Mouse (Mus musculus) midbrain, postnatal 0 days (tissue): ENCODE results near the gene Il12rb1. TPM values are rescaled to one million over a fixed set of nuclear protein-coding genes. Genes with fewer than 3 reads are reported as not detected.
A peak's percentile ranks its signal among the peaks of the same experiment; 100 is the strongest.

ENCODE experiments used
- ATAC-seq: fragments of 200-750 bp; cut with Nextera tagmentation; 2 replicates; pipeline ENCODE4 v1.8.0; 2017; ENCODE audit warnings: moderate number of reproducible peaks, mild to moderate bottlenecking, moderate TSS enrichment, moderate library complexity; ENCODE audit not compliant: low FRiP score
- DNase-seq: peaks from one replicate; pipeline ENCODE4 v3.0.0-alpha.2; 2015; ENCODE audit warnings: low spot score
- H3K27ac ChIP-seq: fragments of 300-500 bp; sonication (generic); 2 replicates; pipeline ENCODE4 v1.5.1; 2014; ENCODE audit warnings: low read depth, mild to moderate bottlenecking, low read length, mixed read lengths
- H3K27me3 ChIP-seq: fragments of 300-500 bp; sonication (generic); 2 replicates; pipeline ENCODE4 v1.6.1; 2014; ENCODE audit warnings: low read length, control low read depth, mixed read lengths; ENCODE audit not compliant: insufficient read depth
- H3K36me3 ChIP-seq: fragments of 300-500 bp; sonication (generic); 2 replicates; pipeline ENCODE4 v1.6.1; 2014; ENCODE audit warnings: low read length, control low read depth, mixed read lengths; ENCODE audit not compliant: insufficient read depth
- H3K4me1 ChIP-seq: fragments of 300-500 bp; sonication (generic); 2 replicates; pipeline ENCODE4 v1.6.1; 2014; ENCODE audit warnings: mild to moderate bottlenecking, control low read depth, antibody characterized with exemption, low read length, mixed read lengths; ENCODE audit not compliant: insufficient read depth
- H3K4me2 ChIP-seq: fragments of 300-500 bp; sonication (generic); 2 replicates; pipeline ENCODE4 v1.6.1; 2014; ENCODE audit warnings: low read depth, mild to moderate bottlenecking, low read length, mixed read lengths; ENCODE audit not compliant: poor library complexity, severe bottlenecking
- H3K4me3 ChIP-seq: fragments of 300-500 bp; sonication (generic); 2 replicates; pipeline ENCODE4 v1.5.1; 2014; ENCODE audit warnings: low read depth, mild to moderate bottlenecking, low read length, moderate library complexity
- H3K9ac ChIP-seq: fragments of 300-500 bp; sonication (generic); replicated peaks from 2 replicates; pipeline ENCODE4 v1.6.1; 2014; ENCODE audit warnings: mild to moderate bottlenecking, low read length, moderate library complexity, mixed read lengths; ENCODE audit not compliant: poor library complexity, severe bottlenecking
- H3K9me3 ChIP-seq: fragments of 300-500 bp; sonication (generic); 2 replicates; pipeline ENCODE4 v1.6.1; 2016; ENCODE audit warnings: low read length, control low read depth
- CTCF ChIP-seq: IDR thresholded peaks from 2 replicates; pipeline ENCODE4 v1.5.1; 2016; ENCODE audit warnings: antibody characterized with exemption, mild to moderate bottlenecking
- WGBS: fragments of 180-500 bp; shearing (Covaris S2); extraction: QIAGEN DNeasy Blood & Tissue Kit; methylation state at CpG from one replicate; pipeline ENCODE4 v1.1.7; 2014; 5-methylcytosine and 5-hydroxymethylcytosine counted together
- polyA plus RNA-seq: library from polyadenylated mRNA; unstranded; fragments of >200 nt; fragmentation: Nextera tagmentation; extraction: Ambion mirVana; gene quantifications from 2 replicates; pipeline ENCODE4 v1.2.1, GENCODE M21; 2015
- total RNA-seq: library from RNA; depleted of rRNA; stranded (reverse); fragments of >200 nt; gene quantifications from 2 replicates; pipeline ENCODE4 v1.2.3, GENCODE M21; 2014

Il12rb1 gene
- total and polyA plus RNA-seq, 2 experiments from 2014 or later, result not detected

DNA sequence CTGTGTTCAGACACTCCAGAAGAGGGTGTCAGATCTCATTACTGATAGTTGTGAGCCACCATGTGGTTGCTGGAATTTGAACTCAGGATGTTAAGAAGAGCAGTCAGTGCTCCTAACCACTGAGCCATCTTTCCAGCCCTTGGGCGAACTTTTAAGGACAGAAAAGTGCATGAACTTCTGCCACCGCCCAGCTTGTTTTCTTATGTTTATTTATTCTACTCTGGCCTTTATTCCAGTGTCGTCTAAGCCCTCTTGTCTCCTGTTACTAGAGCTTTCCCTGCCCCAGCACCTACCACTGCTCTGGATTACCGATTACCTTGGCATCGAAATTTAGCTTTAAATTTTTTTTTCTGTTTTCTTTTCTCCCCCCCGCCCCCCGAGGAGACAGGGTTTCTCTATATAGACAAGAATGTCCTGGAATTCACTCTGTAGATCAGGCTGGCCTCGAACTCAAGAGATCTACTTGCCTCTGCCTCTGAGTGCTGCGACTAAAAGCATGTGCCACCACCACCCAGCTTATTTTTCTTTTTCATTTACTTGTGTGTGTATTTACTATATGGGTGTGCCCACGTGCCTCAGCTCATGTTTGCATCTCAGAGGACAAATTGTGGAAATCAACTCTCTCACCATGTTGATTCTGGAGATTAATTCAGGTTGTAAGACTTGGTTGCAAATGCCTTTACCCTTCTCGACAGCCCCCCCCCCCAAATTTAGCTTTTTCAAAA is 5.3 kb upstream of the Il12rb1 start:
- H3K27ac ChIP-seq, result no peak overlapping the region
- no peaks in the 10 kb centered on the region for H3K9me3 ChIP-seq
- peaks cover 19% of the 10 kb centered on the region for H3K27me3 ChIP-seq
- no peak for DNase-seq
- no peaks in the 10 kb centered on the region; the same call in 1 of the 2 replicates for H3K4me1 ChIP-seq
- WGBS, result 74% methylated on average over 11 of the region's 11 CpGs
- no peaks in the 10 kb centered on the region for H3K36me3 ChIP-seq
- H3K9ac ChIP-seq, result no peak overlapping the region
- no peak for ATAC-seq
- no peak for TF ChIP-seq CTCF
- H3K4me2 ChIP-seq, result no peak overlapping the region
- no peak overlapping the region for H3K4me3 ChIP-seq

DNA sequence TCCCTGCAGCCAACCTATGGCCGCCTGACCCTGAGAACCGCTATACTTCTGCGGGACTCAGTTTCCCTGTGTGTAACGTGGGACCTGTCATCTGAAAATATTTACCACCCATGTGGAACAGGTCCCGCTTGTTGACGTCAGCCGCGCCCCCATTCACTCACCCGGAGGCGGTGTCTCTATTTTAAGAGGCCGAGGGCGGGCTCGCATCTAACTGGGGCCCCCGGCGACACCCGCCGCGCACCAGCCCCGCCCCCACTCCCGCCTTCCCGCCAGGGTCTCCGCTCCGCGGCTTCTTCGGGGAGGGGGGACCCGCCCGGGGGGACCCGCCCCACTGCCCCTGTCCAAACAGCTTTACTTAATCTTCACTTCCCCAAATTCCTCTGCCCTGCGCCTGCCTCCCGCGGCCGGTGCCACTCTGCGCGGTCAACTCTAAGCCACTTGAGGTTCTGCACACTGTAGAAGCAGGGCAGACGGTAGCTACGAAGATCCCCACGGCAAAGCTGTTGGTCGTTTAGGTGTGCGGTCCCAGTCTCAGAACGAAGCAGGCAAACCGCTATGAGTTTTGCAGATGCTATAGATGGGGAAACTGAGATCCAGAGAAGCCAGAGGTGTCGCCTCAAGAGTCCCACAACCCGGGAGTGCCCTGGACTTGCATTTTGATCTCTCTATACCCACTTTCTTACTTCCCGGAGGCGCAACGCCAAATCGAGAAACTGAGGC is 4.3 kb upstream of the Il12rb1 start:
- Histone ChIP-seq H3K4me3 (peak overlapping the region; percentile 42), H3K27me3 (peaks cover 16% of the 10 kb centered on the region), H3K9me3 (no peaks in the 10 kb centered on the region), H3K9ac (0 out of 2 replicates have a peak overlapping the region, but pooled peaks have one; percentile 5), H3K4me1 (no peaks in the 10 kb centered on the region), H3K36me3 (no peaks in the 10 kb centered on the region), H3K27ac (no peak overlapping the region), H3K4me2 (peak overlapping the region; percentile 72)
- 1% methylated on average over 45 of the region's 47 CpGs for WGBS
- no peak for TF ChIP-seq CTCF
- no peak for ATAC-seq
- no peak for DNase-seq

DNA sequence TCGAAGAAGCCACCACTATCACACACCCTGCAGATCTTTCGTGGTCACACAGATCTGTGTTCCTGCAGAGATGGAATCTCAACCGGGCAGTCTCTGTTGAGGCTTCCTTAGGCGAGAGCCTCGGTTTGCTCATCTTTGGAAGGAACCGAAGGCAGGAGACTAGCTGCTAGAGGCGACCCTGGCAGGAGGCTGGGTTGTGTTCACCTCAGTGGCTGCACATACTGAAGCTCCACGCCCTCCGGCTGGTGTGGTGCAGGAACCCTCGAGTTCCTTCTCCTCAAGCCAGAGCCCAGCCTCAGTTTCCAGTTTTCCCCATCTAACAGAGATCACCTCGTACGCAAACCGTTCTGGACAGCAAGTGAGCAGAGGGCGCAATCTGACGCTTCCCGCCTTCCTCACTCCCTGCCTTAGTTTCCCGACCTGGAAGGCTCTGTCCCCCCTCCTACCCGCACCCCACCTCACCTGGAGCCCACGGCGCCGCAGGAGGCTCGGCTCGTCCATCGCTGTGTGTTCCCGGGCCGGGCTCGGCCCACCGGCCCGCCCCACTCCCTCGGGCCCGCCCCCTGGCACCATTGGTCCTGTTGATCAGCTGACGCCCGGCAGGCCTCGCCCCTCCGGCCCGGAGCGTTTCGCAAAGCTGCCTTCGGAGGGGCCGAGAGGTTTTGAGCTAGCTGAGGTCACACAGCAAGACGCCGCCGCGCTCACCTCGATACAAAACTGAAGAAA is 3.6 kb upstream of the Il12rb1 start, which contains the start of gene Mast3:
TSS of gene Mast3 (minus strand) at position 574 of the 726 bp plus-strand sequence.
- peaks cover 14% of the 10 kb centered on the region for H3K27me3 ChIP-seq
- H3K36me3 ChIP-seq, result no peaks in the 10 kb centered on the region
- H3K4me1 ChIP-seq, result no peaks in the 10 kb centered on the region
- TF ChIP-seq CTCF, result no peak
- peak within 1 kb of the TSS; percentile 42; the same call in 1 of the 2 replicates for H3K9ac ChIP-seq
- no peaks in the 10 kb centered on the region for H3K9me3 ChIP-seq
- peak within 1 kb of the TSS; percentile 72 for H3K4me2 ChIP-seq
- ATAC-seq, result peak; percentile 85
- no peak within 1 kb of the TSS for H3K27ac ChIP-seq
- DNase-seq, result peak; percentile 74
- 1% methylated on average over 45 of the region's 45 CpGs for WGBS
- H3K4me3 ChIP-seq, result peak within 1 kb of the TSS; percentile 42

DNA sequence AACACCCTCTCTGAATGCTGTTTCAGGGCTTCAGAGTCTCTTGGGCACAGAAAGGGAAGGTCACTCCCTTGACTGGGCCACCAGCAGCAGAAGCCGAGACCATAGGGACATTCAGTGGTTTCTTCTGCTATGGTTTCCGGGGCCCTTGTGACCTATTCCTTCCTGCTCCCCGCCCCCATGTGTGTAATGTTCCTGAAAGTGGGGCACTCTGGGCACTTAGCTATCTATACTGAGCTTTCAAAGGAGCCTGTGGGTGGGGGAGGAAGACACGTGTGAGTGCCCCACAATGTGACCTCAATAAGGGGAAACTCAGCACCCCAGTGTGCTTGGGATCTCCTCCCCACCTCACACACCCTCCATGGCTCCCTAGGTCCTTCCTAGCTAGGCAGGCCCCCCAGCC is 1.7 kb upstream of the Il12rb1 start:
- Histone ChIP-seq H3K27ac (no peak overlapping the region), H3K4me1 (no peaks in the 10 kb centered on the region), H3K9ac (no peak overlapping the region), H3K4me3 (no peak overlapping the region), H3K4me2 (no peak overlapping the region), H3K27me3 (peaks cover 14% of the 10 kb centered on the region), H3K36me3 (no peaks in the 10 kb centered on the region), H3K9me3 (no peaks in the 10 kb centered on the region)
- DNase-seq (no peak), ATAC-seq (no peak)
- TF ChIP-seq CTCF, result no peak
- WGBS, result 87% methylated on average over 4 of the region's 4 CpGs

DNA sequence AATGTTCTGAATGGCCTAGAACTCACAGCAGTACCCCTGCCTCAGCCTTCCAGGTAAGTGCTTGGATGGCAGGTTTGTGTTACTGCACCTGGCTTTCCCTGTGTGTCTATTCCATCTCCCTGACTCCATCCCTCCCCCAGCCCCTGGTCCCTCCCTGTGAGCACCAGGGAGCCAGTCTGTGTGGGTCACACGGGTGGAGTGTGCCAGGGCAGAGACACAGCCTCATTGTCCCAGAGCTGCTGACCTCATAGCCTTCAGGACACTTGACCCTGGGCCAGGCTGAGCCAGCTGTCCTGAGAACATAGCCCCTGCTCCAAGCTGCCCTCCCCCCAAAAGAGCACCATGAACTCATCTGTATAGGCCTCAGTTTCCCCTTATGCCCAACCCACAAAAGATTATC is 945 bp upstream of the Il12rb1 start:
- DNase-seq (no peak), ATAC-seq (no peak)
- H3K9ac ChIP-seq, result no peak overlapping the region
- no peak overlapping the region for H3K27ac ChIP-seq
- no peaks in the 10 kb centered on the region for H3K36me3 ChIP-seq
- H3K4me1 ChIP-seq, result no peaks in the 10 kb centered on the region
- H3K27me3 ChIP-seq, result peaks cover 14% of the 10 kb centered on the region
- H3K4me2 ChIP-seq, result no peak overlapping the region
- H3K9me3 ChIP-seq, result no peaks in the 10 kb centered on the region
- no peak overlapping the region for H3K4me3 ChIP-seq
- 46% methylated on average over 1 of the region's 1 CpGs for WGBS
- TF ChIP-seq CTCF, result no peak
